Mouse (Mus musculus) heart, embryonic 13.5 days (tissue): ENCODE results near the gene Kyat1. TPM values are rescaled to one million over a fixed set of nuclear protein-coding genes. Genes with fewer than 3 reads are reported as not detected.

Source experiments
- polyA plus RNA-seq: library from polyadenylated mRNA; unstranded; fragments of >200 nt; fragmentation: Nextera tagmentation; extraction: Ambion mirVana; gene quantifications from 2 replicates; pipeline ENCODE4 v1.2.1, GENCODE M21; 2015

Kyat1 gene
- polyA plus RNA-seq, 1 experiment from 2014 or later, result 17.2 TPM

Other genes starting within 250 kb of the Kyat1 start
- 86.6 and 89.5 TPM in 2 replicates for gene Sptan1, start 240.3 kb downstream of the Kyat1 start, polyA plus RNA-seq
- gene Wdr34, start 157.0 kb downstream of the Kyat1 start, polyA plus RNA-seq, result 17.9 and 18.8 TPM in 2 replicates
- 214 and 239 TPM in 2 replicates for gene Set, start 148.5 kb downstream of the Kyat1 start, polyA plus RNA-seq
- gene Pkn3, start 128.2 kb downstream of the Kyat1 start, polyA plus RNA-seq, result 13.1 and 13.2 TPM in 2 replicates
- 36.5 and 45.5 TPM in 2 replicates for gene Zdhhc12, start 112.2 kb downstream of the Kyat1 start, polyA plus RNA-seq
- gene Zer1, start 81.3 kb downstream of the Kyat1 start, polyA plus RNA-seq, result 5.6 and 6.3 TPM in 2 replicates
- 5.1 and 5.5 TPM in 2 replicates for gene Tbc1d13, start 72.1 kb downstream of the Kyat1 start, polyA plus RNA-seq
- gene Endog, start 34.4 kb downstream of the Kyat1 start, polyA plus RNA-seq, result 30.4 and 30.6 TPM in 2 replicates
- gene Spout1, start 27.4 kb downstream of the Kyat1 start, polyA plus RNA-seq, result 33.6 TPM in 2 replicates
- gene Lrrc8a, start 31.9 kb upstream of the Kyat1 start, polyA plus RNA-seq, result 39.6 and 41.9 TPM in 2 replicates
- gene Gm28035, start 34.7 kb upstream of the Kyat1 start, polyA plus RNA-seq, result 0.19 and 0.27 TPM in 2 replicates
- gene Phyhd1, start 60.4 kb upstream of the Kyat1 start, polyA plus RNA-seq, result 7.0 and 8.2 TPM in 2 replicates
- not detected in 2 replicates for gene Gm28038, start 75.2 kb upstream of the Kyat1 start, polyA plus RNA-seq
- gene Dolk, start 80.5 kb upstream of the Kyat1 start, polyA plus RNA-seq, result 27.8 and 30.3 TPM in 2 replicates
- 22.2 and 25.7 TPM in 2 replicates for gene Nup188, start 80.5 kb upstream of the Kyat1 start, polyA plus RNA-seq
- gene Sh3glb2, start 153.5 kb upstream of the Kyat1 start, polyA plus RNA-seq, result 122 and 124 TPM in 2 replicates
- 28.9 and 31.4 TPM in 2 replicates for gene Miga2, start 158.4 kb upstream of the Kyat1 start, polyA plus RNA-seq
- 18.8 and 23.2 TPM in 2 replicates for gene Dolpp1, start 186.4 kb upstream of the Kyat1 start, polyA plus RNA-seq
- gene Crat, start 210.0 kb upstream of the Kyat1 start, polyA plus RNA-seq, result 74.5 and 76.8 TPM in 2 replicates
- 100.0 and 109 TPM in 2 replicates for gene Ptpa, start 210.2 kb upstream of the Kyat1 start, polyA plus RNA-seq